In the genomic region with DNA sequence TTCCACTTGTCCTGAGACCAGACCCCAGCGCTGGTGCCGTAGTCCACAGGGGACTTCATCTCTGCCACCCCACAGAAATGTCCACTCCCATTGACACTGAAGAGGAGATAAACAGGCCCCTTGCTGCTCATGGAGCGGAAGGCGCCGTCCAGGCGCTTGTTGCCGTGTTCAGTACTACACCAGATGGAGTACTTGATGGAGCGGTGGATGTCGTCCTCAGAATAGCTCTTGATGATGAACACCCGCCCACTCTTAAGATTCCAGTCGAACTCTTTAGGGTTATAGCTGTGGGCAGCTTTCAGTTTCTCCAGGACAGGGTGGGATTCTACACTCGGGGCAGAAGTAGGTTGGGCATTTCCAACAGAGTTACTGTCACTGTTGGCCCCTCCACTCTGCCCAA, we compare ENCODE assay signal across 25 mouse cellular contexts. TPM values are rescaled to one million over a fixed set of nuclear protein-coding genes. Genes with fewer than 3 reads are reported as not detected.
A peak's percentile ranks its signal among the peaks of the same experiment; 100 is the strongest.
DNase-seq lines count a peak whose midpoint lies in the region; ATAC-seq lines count a peak whose summit lies in the region.
"Had no signal": no experiment of that assay in that cellular context is flagged by ENCODE, and none has a peak within 500 bp of the region (broad histone marks: within the 10 kb centered on the region; RNA-seq: fewer than 3 reads in every experiment).

No protein-coding gene starts in this region.

- DNase-seq in frontal cortex, postnatal 36 days (ENCODE audit: low spot score in 2 of 2): no peak
- DNase-seq in layer of hippocampus, adult 9-11 months: peak; percentile 62
- no peak for DNase-seq in layer of hippocampus, adult 9-10 months (ENCODE audit: low spot score)
- peak; percentile 42 for DNase-seq in right cerebral cortex, adult 18-20 months
- no peak for DNase-seq in right cerebral cortex, postnatal 36 days (ENCODE audit: low spot score in 2 of 2)
- DNase-seq: adrenal gland, postnatal 14 days; B cell, adult 2 months; cerebellum, adult 18-20 months; cerebellum, adult 9-11 months; cerebellum, postnatal 36 days; gastrocnemius, postnatal 10 days; heart, adult 18-20 months; heart, postnatal 10 days; heart, postnatal 4 days had no signal

- no peak overlapping the region for H3K4me3 ChIP-seq in intestine, embryonic 16.5 days (ENCODE audit: low read length)
- H3K4me3 ChIP-seq: embryonic facial prominence, embryonic 13.5 days; forebrain, embryonic 12.5 days; heart, embryonic 10.5 days; hindbrain, embryonic 12.5 days had no signal

- no peak overlapping the region for H3K4me2 ChIP-seq in intestine, embryonic 16.5 days (ENCODE audit: low read depth, low read length)
- H3K4me2 ChIP-seq: embryonic facial prominence, embryonic 13.5 days; forebrain, embryonic 12.5 days; hindbrain, embryonic 12.5 days had no signal

- no peak overlapping the region for H3K9ac ChIP-seq in intestine, embryonic 16.5 days (ENCODE audit: low read depth, low read length)
- H3K9ac ChIP-seq: embryonic facial prominence, embryonic 13.5 days; forebrain, embryonic 12.5 days had no signal

- peaks cover 9% of the 10 kb centered on the region; the same call in 1 of the 2 replicates for H3K4me1 ChIP-seq in intestine, embryonic 16.5 days (ENCODE audit: control insufficient read depth, insufficient read depth, low read length)
- H3K4me1 ChIP-seq: heart, embryonic 10.5 days had no signal

- H3K9me3 ChIP-seq in intestine, embryonic 16.5 days (ENCODE audit: control insufficient read depth, low read length): no peaks in the 10 kb centered on the region
- H3K9me3 ChIP-seq: embryonic facial prominence, embryonic 13.5 days; forebrain, embryonic 12.5 days; G1E; heart, embryonic 10.5 days; hindbrain, embryonic 12.5 days had no signal

- H3K27ac ChIP-seq in intestine, embryonic 16.5 days (ENCODE audit: low read length): no peak overlapping the region
- H3K27ac ChIP-seq: embryonic facial prominence, embryonic 13.5 days; forebrain, embryonic 12.5 days; heart, embryonic 10.5 days; hindbrain, embryonic 12.5 days had no signal

- no peaks in the 10 kb centered on the region for H3K27me3 ChIP-seq in intestine, embryonic 16.5 days (replicated peaks; ENCODE audit: control insufficient read depth, insufficient read depth, low read length)
- H3K27me3 ChIP-seq: embryonic facial prominence, embryonic 13.5 days; forebrain, embryonic 12.5 days; hindbrain, embryonic 12.5 days had no signal

- 95% methylated on average over 12 of the region's 12 CpGs for WGBS in intestine, embryonic 16.5 days

- peaks cover 28% of the 10 kb centered on the region for H3K36me3 ChIP-seq in intestine, embryonic 16.5 days (ENCODE audit: control insufficient read depth, insufficient read depth, low read length)

- ATAC-seq in frontal cortex, adult (ENCODE audit: low TSS enrichment): peak; percentile 72
- no peak for ATAC-seq in intestine, embryonic 16.5 days
- ATAC-seq: CD4-positive, CD25-positive, alpha-beta regulatory T cell, adult 4 months; forebrain, embryonic 16.5 days; hindbrain, embryonic 16.5 days had no signal

RNA-seq across cellular contexts. Expression of a gene that starts 9.8 kb away (rescaled TPM):
- polyA plus RNA-seq in intestine, embryonic 16.5 days (2015; fragmentation: Nextera tagmentation; extraction: Ambion mirVana): 9.2 and 9.8 TPM in 2 replicates

RNA-seq across cellular contexts. Expression of a gene that starts 17.9 kb away (rescaled TPM):
- 0.09 TPM in 1 of 2 replicates, not detected in the other for polyA plus RNA-seq in intestine, embryonic 16.5 days (2015; fragmentation: Nextera tagmentation; extraction: Ambion mirVana)
- polyA plus RNA-seq: CD4-positive, CD25-positive, alpha-beta regulatory T cell, adult 4 months; embryonic facial prominence, embryonic 13.5 days; forebrain, embryonic 16.5 days; G1E; heart, embryonic 14.5 days had no signal

RNA-seq across cellular contexts. Expression of a gene that starts 43.6 kb away (rescaled TPM):
- polyA plus RNA-seq in intestine, embryonic 16.5 days (2015; fragmentation: Nextera tagmentation; extraction: Ambion mirVana): 29.9 and 32.5 TPM in 2 replicates
- polyA plus RNA-seq: CD4-positive, CD25-positive, alpha-beta regulatory T cell, adult 4 months; G1E had no signal

RNA-seq across cellular contexts. Expression of a gene that starts 56.1 kb away (rescaled TPM):
- polyA plus RNA-seq in intestine, embryonic 16.5 days (2015; fragmentation: Nextera tagmentation; extraction: Ambion mirVana): 74.2 and 82.4 TPM in 2 replicates

Comparison
In these comparisons a context has a peak if more than half of its experiments do, and no peak if none do; other contexts are left out.
1. DNase-seq: peak in layer of hippocampus, adult 9-11 months (single experiment) and right cerebral cortex, adult 18-20 months (single experiment); none in frontal cortex, postnatal 36 days (0 of 2), layer of hippocampus, adult 9-10 months (single experiment) and right cerebral cortex, postnatal 36 days (0 of 2).